ENCODE assay signal across 8 mouse cellular contexts in genomic region chr3:100489133-100490009, GRCm38 (mm10). TPM values are rescaled to one million over a fixed set of nuclear protein-coding genes. Genes with fewer than 3 reads are reported as not detected.
DNase-seq lines count a peak whose midpoint lies in the region; ATAC-seq and TF ChIP-seq lines count a peak whose summit lies in the region.

Gene Tent5c, minus strand, starts transcription at chr3:100489324.

- H3K27me3 ChIP-seq in forebrain, embryonic 15.5 days = peaks cover 26% of the 10 kb centered on the region
- H3K27me3 ChIP-seq in lung, embryonic 14.5 days (ENCODE audit: insufficient read depth, low read length) = peaks cover 13% of the 10 kb centered on the region; the same call in 1 of the 2 replicates
- no peaks in the 10 kb centered on the region; the same call in 1 of the 2 replicates for H3K27me3 ChIP-seq in thymus, adult 2 months (ENCODE audit: control insufficient read depth, insufficient read depth, low read length)

- H3K36me3 ChIP-seq in forebrain, embryonic 15.5 days = no peaks in the 10 kb centered on the region
- no peaks in the 10 kb centered on the region for H3K36me3 ChIP-seq in lung, embryonic 14.5 days (ENCODE audit: insufficient read depth)
- no peaks in the 10 kb centered on the region for H3K36me3 ChIP-seq in thymus, adult 2 months (ENCODE audit: control insufficient read depth, insufficient read depth, low read length)

- 0 out of 2 replicates have a peak, but pooled peaks have one; percentile 10 for TF ChIP-seq POLR2A in olfactory bulb, adult 2 months (IDR thresholded peaks at IDR 0.05; ENCODE audit: insufficient read depth, low read depth, low read length)
- TF ChIP-seq POLR2A in thymus, adult 2 months (IDR thresholded peaks at IDR 0.05; ENCODE audit: control insufficient read depth, extremely low read depth, insufficient read depth, low read length, poor library complexity) = no peak

- intact Hi-C loops in heart, postnatal 36 days (cut with DNase I) = loop anchor here (2.0 to 10.0 kb wide), 3 partner anchors 193 to 435 kb away; partner anchors contain the start of gene Trim45

- TF ChIP-seq CTCF in layer of hippocampus, adult 2 months (conservative IDR thresholded peaks at IDR 0.05) = no peak
- TF ChIP-seq CTCF in lung, embryonic 14.5 days (IDR thresholded peaks at IDR 0.05; ENCODE audit: low read depth) = no peak
- no peak for TF ChIP-seq CTCF in olfactory bulb, adult 2 months (IDR thresholded peaks at IDR 0.05; ENCODE audit: insufficient read depth, low read depth, low read length)
- no peak for TF ChIP-seq CTCF in thymus, adult 2 months (IDR thresholded peaks at IDR 0.05; ENCODE audit: borderline replicate concordance, control insufficient read depth, extremely low read depth, insufficient read depth, low read length, poor library complexity)

- peak within 1 kb of the TSS; percentile 71 for H3K4me3 ChIP-seq in forebrain, embryonic 15.5 days
- H3K4me3 ChIP-seq in layer of hippocampus, adult 2 months = peak within 1 kb of the TSS; percentile 72
- peak within 1 kb of the TSS; percentile 52 for H3K4me3 ChIP-seq in lung, embryonic 14.5 days (ENCODE audit: low read depth, low read length)
- H3K4me3 ChIP-seq in olfactory bulb, adult 2 months (ENCODE audit: insufficient read depth, low read depth, low read length) = peak within 1 kb of the TSS; percentile 53
- H3K4me3 ChIP-seq in thymus, adult 2 months (ENCODE audit: control insufficient read depth, insufficient read depth, low read length) = peak within 1 kb of the TSS; percentile 84

- H3K9ac ChIP-seq in forebrain, embryonic 15.5 days (replicated peaks) = peak within 1 kb of the TSS; percentile 47
- peak within 1 kb of the TSS; percentile 59 for H3K9ac ChIP-seq in lung, embryonic 14.5 days

- no peaks in the 10 kb centered on the region for H3K9me3 ChIP-seq in forebrain, embryonic 15.5 days
- no peaks in the 10 kb centered on the region for H3K9me3 ChIP-seq in lung, embryonic 14.5 days (ENCODE audit: low read depth, low read length)

- peak within 1 kb of the TSS; percentile 97 for H3K4me2 ChIP-seq in forebrain, embryonic 15.5 days (replicated peaks)
- H3K4me2 ChIP-seq in lung, embryonic 14.5 days = peak within 1 kb of the TSS; percentile 96

- no peak within 1 kb of the TSS for H3K27ac ChIP-seq in forebrain, embryonic 15.5 days (replicated peaks)
- H3K27ac ChIP-seq in layer of hippocampus, adult 2 months = peak within 1 kb of the TSS; percentile 40; the same call in 1 of the 2 replicates
- H3K27ac ChIP-seq in lung, embryonic 14.5 days (ENCODE audit: low read depth) = no peak within 1 kb of the TSS
- no peak within 1 kb of the TSS for H3K27ac ChIP-seq in olfactory bulb, adult 2 months (ENCODE audit: insufficient read depth, low read depth, low read length)
- no peak within 1 kb of the TSS for H3K27ac ChIP-seq in thymus, adult 2 months (ENCODE audit: control insufficient read depth, insufficient read depth, low read length)

- H3K4me1 ChIP-seq in forebrain, embryonic 15.5 days = peaks cover 13% of the 10 kb centered on the region
- H3K4me1 ChIP-seq in lung, embryonic 14.5 days (ENCODE audit: insufficient read depth) = no peaks in the 10 kb centered on the region
- H3K4me1 ChIP-seq in olfactory bulb, adult 2 months (ENCODE audit: control insufficient read depth, insufficient read depth, low read length) = peaks cover 8% of the 10 kb centered on the region; the same call in 1 of the 2 replicates
- H3K4me1 ChIP-seq in thymus, adult 2 months (replicated peaks; ENCODE audit: control insufficient read depth, insufficient read depth, low read length) = peaks cover 10% of the 10 kb centered on the region

- peak; percentile 91 for ATAC-seq in forebrain, embryonic 15.5 days (replicated peaks)
- peak; percentile 94 for ATAC-seq in lung, embryonic 14.5 days (ENCODE audit: insufficient read depth)

- DNase-seq in ES-CJ7 (ENCODE audit: low read depth, low spot score) = peak; percentile 95
- DNase-seq in cerebellum, adult 11-12 months = peak; percentile 52
- DNase-seq in heart, postnatal 36 days = peak; percentile 95 to 96
- peak; percentile 87 to 88 for DNase-seq in layer of hippocampus, adult 2 months (ENCODE audit: low spot score in 2 of 2)
- DNase-seq in lung, embryonic 14.5 days = peak; percentile 98
- DNase-seq in thymus, adult 2 months = peak; percentile 95

- WGBS in forebrain, embryonic 15.5 days = under 1% methylated on average over 60 of the region's 73 CpGs
- WGBS in lung, embryonic 14.5 days = under 1% methylated on average over 64 of the region's 73 CpGs
- 1% methylated on average over 71 of the region's 73 CpGs for whole genome bisulfite sequencing in olfactory bulb, adult 2 months
- WGBS in thymus, adult 2 months = 1% methylated on average over 67 of the region's 73 CpGs

RNA-seq across cellular contexts. Expression of gene Tent5c, which starts in this region (rescaled TPM):
- 3.1 and 3.2 TPM in 2 replicates for polyA plus RNA-seq in forebrain, embryonic 15.5 days (2015; fragmentation: Nextera tagmentation; extraction: Ambion mirVana)
- 10 to 100 TPM; 22.5 to 29.8 TPM for total RNA-seq in heart, postnatal 36 days (2021)
- total RNA-seq in layer of hippocampus, adult 2 months (2021) = 1 to 10 TPM; 2.3 to 2.4 TPM
- 6.9 and 8.7 TPM in 2 replicates for polyA plus RNA-seq in lung, embryonic 14.5 days (2014; fragmentation: Nextera tagmentation; extraction: Ambion mirVana)
- polyA plus RNA-seq in olfactory bulb, adult 2 months (2012; ENCODE audit: insufficient read depth, insufficient read length, low replicate concordance, missing spikeins) = not detected in 2 replicates
- 5.3 and 5.7 TPM in 2 replicates for polyA plus RNA-seq in thymus, adult 2 months (2012; rRNA removed)

Comparison
In these comparisons a context has a peak if more than half of its experiments do, and no peak if none do; other contexts are left out.
1. RNA of gene Tent5c (total RNA-seq): 22.5 to 29.8 TPM in heart, postnatal 36 days; 2.3 to 2.4 TPM in layer of hippocampus, adult 2 months; every median in the first group is over 4 times any median in the second.
2. Peak in every context shown above with its lines, with median percentiles within 50 percentile points of each other: DNase-seq and H3K4me3 ChIP-seq.